Mouse (Mus musculus) heart, adult 11 months (tissue): ENCODE measurements around the gene Dnajc6.
A peak's percentile ranks its signal among the peaks of the same experiment; 100 is the strongest.

Experiments used
- DNase-seq: peaks from one replicate; pipeline ENCODE4 v3.0.0; 2022

The Dnajc6 gene

DNA sequence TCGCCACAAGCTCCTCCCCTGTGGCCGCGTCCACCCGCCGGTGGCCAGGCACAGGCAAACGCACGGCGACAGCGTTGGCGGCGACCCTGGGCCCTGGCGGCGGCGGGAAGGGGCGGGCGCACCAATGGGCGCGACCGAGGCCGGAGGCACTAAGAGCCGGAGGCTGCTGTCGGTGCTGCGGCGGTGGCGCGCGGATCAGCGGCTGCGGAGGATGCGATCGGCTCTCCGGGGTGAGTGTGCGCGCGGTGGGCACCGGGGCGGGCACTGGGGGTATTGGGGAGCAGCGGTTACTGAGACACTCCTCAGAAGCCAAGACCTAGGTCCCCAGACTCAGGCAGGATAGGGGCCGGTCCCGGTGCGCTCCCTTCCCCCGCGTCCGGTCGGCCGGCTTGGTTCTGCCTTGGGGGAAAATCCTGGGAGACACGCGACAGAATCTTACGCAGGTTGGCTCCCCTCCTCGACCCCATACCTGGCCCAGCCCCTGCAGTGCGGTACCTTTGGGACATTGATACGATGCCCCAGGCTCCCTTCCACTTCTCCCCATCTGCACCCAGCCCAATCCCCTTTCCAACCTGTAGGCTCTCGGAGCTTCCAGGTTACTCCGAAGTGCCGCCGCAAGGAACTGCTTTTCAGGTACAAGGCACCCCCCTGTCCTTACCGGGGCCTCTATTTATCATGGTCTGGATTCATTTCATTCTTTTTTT lies at the start of gene Dnajc6:
TSS of gene Dnajc6 (plus strand) at position 115 of the 704 bp plus-strand sequence.
- DNase-seq, result peak; percentile 87

DNA sequence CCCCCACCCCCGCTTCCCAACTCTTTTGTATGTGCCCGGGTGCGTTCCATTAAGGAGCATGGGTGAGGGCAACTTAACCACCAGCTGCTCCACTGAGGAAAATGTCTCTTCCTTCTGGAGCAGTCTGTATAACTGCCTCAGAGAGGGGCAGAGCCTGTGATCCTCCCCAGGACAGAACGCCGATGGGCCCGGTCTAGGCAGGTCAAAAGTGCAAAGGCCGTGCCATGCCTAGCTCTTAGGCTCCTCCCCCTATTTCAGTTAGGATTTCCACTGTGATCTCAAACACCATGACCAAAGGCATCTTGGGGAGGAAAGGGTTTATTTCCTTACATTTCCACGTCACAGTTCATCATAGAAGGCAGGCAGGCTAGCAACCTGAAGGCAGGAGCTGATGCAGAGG lies 47.7 kb upstream of the Dnajc6 start:
- no peak for DNase-seq

DNA sequence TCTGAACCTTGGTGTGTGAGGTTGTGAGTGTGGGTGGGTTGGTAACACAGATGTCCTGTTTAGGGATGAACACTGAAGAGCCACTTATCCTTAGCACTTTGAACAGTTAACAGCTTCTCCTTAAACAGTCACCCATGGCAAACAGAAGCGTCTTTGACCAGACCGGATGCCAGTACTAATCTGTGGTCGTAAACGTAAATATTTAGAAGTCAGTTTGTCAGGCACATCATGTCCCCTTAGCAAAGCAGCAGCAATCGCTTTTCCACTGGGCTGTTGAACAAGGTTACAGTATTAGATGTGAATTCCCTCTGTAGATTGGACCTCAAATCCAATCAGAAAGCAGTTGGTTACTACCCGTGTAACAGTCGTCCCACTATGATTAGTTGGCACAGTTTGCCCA lies 47.1 kb upstream of the Dnajc6 start:
- DNase-seq, result no peak

DNA sequence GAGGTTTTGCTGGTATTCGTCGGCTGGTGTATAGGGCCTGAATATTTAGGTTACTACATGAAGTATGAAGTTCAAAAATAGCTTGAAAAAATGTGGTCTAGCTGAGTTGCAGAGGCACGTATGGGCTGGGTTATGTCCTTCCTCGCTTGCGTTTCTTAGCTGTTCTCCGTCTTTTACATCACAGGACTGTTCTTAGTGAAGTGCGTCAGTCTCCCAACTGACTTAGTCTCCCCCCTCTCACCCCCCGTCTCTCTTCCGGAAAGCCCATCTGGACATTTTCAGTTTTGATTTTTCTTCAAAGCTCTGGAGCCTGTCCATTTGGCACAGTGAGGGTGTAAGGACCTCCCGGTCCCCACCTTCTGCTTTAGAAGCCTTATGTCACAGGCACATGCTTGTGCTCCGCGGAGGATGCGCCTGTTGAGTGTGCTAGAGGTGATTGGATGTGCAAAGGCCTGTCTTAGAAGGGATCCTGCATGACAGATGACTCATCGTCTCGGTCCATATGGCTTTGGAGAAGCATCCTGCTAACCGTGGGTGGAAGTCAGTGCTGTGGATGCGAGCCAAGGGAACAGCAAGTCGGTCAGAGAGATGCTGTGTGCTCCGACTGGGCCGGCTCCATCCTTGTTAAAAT lies 46.2 kb upstream of the Dnajc6 start:
- peak; percentile 96 for DNase-seq

DNA sequence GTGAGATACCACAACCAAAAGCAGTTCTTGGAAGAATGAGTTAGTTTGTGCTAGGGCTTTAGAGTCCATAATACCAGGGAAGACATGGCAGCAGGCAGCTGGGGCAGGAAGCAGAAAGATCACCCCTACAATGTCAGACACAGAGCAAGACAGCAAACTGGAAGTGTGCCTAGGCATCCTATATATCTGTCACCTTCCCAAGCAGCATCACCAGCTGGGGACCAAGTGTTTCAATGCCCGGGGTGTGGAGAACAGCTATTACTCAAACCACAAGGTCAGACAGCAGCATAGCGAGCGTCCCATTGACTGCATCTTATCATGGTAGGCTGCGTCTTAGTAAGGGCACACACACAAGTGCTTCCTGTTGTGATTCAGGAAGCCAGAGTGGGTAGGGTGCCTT lies 45.4 kb upstream of the Dnajc6 start:
- no peak for DNase-seq

DNA sequence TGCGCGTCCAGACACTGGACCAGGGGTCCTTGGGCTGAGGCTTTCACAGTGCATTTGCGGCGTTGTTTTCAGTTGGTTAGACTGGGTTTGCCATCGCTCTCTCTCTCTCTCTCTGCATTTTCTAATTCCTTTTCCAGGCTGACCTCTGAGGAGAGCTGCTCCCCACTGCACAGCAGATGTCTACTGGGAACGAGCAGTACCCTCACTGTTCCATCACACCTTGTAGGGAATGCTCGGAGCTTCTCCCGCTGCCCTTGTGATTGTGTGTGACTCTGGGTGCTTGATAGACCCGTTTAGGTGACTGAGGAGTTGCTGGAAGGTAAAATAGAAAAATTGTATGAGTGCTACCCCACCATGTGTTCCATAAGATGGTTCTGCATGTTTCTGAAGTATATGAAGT lies 43.6 kb upstream of the Dnajc6 start:
- no peak for DNase-seq

DNA sequence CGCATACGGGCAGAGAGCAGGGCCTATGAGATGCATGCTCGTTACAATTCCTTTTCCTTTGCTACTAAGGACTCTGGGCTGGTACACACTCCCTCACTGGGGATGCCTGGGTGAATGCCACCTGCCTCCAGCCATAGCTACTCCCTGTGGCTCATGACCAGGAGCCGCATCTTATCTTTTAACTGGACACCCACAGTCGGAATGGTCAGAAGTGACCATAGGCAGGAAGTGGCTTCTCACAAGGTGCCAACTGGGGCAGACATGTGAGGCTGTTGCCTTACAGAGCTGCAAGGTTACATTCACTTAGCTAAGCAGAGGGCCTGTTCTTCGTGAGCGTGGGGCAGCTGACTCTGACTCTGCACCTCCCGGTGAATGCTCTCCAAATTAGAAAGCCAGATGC lies 39.3 kb upstream of the Dnajc6 start:
- no peak for DNase-seq

DNA sequence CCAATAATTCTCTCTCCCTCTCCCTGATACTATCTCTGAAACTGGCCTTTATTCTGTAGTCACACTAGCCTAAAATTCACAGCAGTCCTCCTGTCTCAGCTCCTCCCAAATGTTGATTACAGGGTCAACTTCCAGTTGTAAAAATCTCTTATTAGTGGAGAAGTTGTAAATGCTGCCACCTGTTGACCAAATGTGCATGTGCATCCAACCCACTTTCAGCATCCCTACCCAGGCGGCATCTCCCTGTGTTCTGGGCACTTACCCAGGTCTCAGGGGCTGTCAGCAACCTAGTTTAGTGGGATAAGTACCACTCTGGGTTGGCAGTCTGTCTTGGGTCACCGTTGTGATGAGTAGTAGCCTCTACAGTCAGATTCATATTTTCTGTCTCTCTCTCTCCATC lies 38.1 kb upstream of the Dnajc6 start:
- peak; percentile 91 for DNase-seq

DNA sequence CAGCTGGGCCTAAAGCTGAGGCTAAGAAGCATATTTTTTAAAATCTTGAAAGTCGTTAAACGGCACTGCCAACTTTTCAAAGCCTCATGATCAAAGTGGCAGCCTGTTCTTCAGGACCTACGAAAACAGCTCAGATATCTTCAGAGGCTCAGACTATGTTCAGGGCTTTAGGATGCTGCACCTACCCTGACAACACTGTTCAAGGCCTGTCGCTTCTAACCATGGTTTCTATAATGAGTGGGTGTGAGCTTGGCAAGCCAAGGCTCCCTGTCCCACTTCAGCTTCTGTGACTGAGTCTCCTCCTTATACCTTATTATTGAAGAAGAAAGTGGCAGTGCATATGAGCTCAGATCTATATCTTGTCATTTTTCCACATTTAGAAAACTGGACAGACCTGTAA lies 37.1 kb upstream of the Dnajc6 start:
- no peak for DNase-seq

DNA sequence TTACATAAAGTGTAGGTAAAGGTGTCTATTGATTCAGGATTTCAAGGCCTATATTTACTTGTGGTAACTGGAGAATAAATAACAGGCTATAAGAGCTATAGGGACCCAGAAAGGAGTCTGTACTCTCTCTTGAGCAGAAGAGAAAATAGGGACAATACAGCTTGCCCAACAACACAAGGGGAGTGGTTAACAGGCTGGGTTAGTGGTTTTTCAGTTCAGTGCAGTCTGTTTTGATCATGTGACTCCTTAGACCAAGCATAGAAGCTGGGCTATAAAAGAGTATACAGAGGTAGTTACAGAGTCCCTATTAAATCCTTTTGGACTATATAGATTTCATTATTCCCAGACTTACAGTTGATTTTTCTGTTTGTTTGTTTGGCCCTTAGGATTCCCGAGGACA lies 36.3 kb upstream of the Dnajc6 start:
- DNase-seq, result no peak

DNA sequence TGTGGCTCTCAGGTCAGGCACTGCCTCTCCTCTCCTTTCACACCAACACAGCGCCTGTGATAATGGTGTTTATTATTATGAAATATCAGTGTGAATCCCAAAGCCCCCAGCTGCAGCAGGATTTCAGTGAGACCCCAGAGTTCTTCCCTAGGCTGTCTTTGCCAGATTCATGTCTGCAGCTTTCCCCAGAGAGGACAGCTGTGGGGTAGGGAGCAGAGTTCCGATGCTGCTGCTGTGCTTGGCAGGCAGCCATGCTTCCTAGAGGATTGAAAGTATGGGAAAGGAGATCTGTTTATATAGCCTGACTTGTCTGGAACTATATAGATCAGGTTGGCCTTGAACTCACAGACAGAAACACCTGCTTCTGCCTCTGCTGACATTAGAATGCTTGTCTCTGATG lies 34.4 kb upstream of the Dnajc6 start:
- DNase-seq, result no peak

DNA sequence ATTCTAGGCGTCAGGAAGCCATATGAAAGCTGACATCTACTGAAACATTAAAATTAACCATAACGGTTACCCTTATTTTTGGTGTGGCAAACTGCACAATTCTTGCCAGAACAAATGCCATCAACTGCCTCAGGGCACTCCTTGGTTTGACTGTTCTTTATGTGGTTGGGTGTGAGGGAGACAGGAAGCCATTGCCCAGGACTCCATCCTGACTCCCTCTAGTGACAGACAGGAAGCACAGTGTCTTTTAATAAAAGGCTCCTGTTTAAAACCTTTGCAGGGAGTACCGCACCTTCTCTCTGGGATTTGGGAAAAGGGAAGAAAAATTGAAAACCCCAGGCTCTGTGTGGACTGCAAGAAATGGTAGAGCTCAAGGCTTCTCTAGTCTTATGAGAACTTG lies 30.2 kb upstream of the Dnajc6 start:
- no peak for DNase-seq

DNA sequence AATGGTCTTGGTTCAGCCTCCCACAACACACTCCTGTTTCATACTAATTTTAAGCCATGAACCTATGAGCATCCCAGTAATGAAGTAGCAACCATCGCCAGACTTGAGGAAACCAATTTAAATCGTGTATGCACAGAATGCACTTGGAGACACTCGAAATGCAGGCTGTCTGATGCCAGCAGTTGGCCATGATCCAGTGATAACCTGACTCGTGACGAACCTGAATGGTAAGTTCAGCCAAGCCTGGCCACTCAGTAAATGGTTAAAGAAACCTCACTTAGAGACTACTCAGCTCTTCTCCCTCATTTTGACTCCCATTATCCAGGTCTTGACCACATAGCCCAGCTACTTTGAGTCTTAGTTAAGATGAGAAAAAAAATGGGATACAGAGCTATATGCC lies 27.2 kb upstream of the Dnajc6 start:
- no peak for DNase-seq

DNA sequence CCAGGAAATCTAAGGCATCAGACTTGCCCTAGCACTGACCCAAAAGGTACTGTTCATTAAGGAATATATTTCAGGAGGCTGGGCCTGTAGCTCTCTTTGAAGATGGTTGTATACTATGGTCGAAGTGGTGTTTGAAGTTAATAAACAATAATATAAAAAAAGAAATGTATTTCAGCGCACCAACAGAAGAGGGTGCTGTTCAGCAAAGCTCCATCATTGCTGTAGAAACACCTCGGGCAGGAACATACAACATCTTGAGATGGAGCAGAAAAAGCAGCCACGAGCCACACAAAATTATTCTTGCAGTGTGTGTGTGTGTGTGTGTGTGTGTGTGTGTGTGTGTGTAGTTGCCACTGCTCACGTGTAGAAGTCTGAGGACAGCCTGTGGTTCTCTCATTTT lies 25.9 kb upstream of the Dnajc6 start:
- DNase-seq, result no peak

DNA sequence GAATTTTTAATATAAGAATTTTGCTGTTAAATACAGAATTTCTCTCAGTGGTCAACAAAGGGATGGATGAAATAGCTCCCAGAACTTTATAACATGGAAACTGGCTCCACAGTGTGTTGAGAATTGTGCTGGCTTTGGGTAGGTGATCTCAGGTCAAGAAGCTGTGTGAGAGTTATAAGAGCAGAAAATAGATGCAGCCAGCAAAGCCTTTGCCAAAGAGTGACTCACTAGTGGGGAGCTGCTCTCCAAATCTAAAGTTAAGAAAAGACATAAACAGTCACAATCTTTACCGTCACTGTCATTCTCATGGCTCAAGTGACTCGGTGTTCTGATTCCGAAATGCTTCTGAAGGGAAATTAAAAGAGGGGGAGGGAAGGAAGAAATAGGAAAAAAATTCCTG lies 23.7 kb upstream of the Dnajc6 start:
- DNase-seq, result no peak

DNA sequence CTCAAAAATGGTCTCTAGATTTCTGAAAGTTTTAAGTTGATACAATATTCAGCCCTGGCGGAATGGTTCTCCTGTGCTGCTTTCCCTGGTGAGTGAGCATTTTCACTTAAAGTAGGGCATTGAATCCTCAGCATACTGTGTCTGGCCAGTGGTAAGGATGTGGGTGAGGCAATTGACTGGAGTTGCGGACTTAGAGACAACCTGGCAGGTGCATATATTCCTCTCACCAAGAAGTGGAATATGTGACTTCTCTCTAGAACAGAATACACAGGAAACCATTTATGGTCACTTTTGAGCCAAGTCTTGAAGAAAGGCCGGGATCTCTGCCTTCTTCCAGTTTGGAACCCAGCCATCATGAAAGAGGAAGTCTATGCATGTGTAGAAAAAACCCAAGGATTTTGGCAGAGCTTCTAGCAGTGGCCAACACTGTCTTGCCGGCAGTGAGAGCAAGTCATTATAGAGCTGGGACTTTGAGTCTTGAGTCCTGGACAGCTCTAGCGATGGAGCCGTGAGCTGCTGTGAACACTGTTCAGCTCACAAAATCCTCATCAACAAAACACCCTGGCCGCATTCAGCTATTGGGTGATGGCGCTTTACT lies 6.0 kb upstream of the Dnajc6 start:
- no peak for DNase-seq

DNA sequence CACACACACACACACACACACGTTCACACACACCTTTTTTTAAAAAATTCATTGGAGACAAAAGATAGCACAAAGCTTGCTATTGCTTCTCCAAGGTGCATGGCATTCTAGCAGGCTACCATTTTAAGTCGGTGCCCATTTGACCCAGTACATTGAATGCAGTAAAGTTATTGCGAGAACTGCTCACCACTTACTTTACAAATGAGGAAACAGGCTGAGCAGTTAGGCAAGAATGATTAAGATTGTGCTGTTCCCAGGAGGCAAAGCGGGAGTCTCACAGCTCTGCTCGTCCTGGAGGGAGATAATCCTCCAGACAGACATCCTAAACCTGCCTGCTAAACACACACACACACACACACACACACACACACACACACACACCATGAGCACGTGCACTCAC lies 4.7 kb upstream of the Dnajc6 start:
- DNase-seq, result no peak

DNA sequence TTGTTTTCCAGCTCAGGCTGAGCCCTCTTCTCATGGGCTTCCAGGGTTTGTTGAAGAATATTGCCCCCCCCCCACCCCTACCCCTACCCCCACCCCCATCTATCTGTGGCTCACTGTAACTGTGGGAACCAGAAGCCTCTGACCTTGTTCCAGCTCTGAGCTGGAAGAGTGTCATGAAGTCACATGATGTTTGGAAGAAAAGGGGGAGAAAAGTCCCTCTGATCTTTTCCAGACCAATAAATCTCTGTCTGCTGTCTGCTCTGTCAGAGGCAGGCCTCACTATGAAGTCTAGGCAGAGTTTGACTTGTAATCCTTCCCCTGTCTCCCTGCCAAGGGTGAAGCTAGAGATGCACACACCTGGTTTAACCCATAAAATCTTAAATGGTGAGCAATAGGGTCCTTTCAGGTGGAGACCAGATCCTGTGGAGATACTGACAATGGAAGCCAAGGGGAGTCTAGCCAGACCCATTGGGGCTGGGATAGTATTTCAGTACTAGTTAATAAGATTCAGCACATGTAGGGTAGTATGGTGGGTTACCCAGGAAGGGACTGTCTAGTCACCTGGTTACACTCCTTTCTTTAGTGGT lies 2.7 kb upstream of the Dnajc6 start:
- no peak for DNase-seq

DNA sequence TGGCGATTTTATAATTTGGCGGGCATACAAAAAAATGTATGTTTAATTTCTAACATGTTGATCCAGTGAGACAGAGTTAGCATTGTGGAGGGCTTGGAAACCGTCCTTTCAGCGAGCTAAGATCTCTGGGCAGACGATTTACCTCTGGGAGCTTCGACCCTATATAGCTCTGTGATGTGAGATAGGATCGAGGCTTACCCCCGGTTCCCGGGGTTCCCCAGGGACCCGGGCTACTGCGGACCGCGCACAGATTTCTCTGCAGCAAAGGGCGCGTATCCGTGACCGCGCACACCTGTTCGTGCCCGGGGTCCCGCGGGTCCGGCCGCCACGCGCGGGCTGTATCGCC lies 287 bp upstream of the Dnajc6 start:
- no peak for DNase-seq

DNA sequence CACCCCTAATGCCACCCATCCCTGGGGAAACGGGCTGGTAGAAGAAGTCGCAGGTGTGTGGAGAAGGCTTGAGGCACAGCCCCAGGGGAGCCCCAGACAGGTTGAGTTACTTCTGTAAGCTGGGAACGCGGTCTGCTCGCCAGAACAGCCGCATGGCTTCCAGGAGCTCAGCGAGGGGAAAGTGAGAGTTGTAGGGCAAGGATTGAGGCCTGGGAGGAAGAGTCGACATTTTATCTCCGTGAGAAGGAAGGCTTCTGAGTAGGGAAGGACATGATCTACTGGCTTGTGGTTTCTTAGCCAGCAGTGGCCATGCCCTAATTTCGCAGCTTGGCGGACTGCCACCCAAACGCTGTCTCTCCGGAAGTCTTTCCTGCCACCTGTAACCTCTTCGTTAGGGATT lies 888 bp downstream of the Dnajc6 start:
- no peak for DNase-seq

DNA sequence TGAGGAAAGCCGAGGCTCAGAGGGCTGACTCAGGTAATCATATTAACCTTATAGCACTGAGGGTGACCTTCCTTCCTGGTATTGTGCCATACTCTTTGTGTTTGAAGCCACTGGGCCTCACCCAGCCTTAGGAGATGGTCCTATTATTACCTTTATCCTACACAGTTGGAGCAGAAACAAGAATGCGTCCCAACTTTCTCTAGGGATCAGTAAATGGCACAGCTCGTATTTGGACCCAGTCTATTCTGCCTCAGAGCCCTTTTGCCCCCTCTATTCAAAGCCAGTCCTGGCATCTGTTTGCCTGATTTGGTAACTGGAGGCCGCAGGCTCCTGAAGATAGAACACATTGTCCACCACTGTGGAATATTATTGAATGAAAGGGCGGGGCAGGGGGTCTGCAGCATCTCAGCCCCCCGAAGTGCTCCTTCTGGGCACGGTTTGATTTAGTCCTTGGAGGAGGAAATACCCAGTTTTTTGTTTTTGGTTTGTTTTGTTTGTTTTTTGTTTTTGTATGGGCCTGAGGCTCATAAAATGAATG lies 8.1 kb downstream of the Dnajc6 start:
- DNase-seq, result peak; percentile 65

DNA sequence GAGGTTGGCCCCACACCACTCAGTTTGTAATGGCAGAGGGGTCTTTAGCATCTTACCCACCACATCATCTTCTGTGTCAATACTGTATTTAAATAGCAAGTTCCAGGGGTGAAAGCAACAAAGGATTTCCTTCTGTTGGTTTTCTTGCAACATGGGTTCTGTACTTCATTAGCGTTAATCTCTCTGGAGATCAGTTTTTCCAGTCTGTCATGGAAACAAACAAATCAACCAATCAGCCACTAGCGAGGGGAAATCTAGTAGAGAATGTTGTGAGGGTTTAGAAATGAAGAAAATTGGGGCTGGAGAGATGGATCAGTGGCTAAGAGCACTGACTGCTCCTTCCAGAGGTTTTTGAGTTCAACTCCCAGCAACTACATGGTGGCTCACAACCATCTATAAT lies 9.5 kb downstream of the Dnajc6 start:
- no peak for DNase-seq

DNA sequence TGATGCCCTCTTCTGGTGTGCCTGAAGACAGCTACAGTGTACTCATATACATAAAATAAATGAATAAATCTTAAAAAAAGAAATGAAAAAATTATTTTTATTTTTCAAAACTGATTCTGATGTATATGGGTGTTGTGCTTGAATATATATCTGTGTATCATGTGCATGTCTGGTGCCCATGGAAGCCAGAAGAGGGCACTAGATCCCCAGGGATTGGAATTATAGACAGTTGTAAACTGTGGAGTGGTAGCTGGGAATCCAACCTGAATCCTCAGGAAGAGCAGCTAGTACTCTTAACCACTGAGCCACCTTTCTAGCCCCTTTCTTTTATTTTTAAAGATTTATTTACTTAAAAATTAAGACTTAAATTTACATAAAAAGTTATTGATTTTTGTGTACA lies 9.9 kb downstream of the Dnajc6 start:
- no peak for DNase-seq
